ENCODE assay signal across 16 mouse cellular contexts in genomic region chr17:44325314-44325713, GRCm38 (mm10).
"Had no signal": no experiment of that assay in that cellular context is flagged by ENCODE, and none has a peak within 500 bp of the region (broad histone marks: within the 10 kb centered on the region; RNA-seq: fewer than 3 reads in every experiment).

No protein-coding gene starts in this region.

- DNase-seq: retina, postnatal 1 day; right cerebral cortex, adult 18-20 months; right cerebral cortex, postnatal 14 days; right cerebral cortex, postnatal 25 days; right cerebral cortex, postnatal 4 days; spleen, adult 18-20 months; thymus, adult 18-20 months; thymus, adult 2 months; thymus, postnatal 14 days; thymus, postnatal 25 days; thymus, postnatal 36 days; thymus, postnatal 4 days had no signal

- H3K9me3 ChIP-seq: neural tube, embryonic 13.5 days; neural tube, embryonic 15.5 days; stomach, embryonic 15.5 days had no signal

- H3K36me3 ChIP-seq: neural tube, embryonic 13.5 days; neural tube, embryonic 15.5 days; stomach, embryonic 15.5 days had no signal

- H3K4me2 ChIP-seq: neural tube, embryonic 13.5 days; neural tube, embryonic 15.5 days; stomach, embryonic 15.5 days had no signal

- H3K4me1 ChIP-seq: neural tube, embryonic 15.5 days had no signal

- H3K27ac ChIP-seq: neural tube, embryonic 13.5 days; neural tube, embryonic 15.5 days; stomach, embryonic 15.5 days; stomach, postnatal 0 days had no signal

- H3K27me3 ChIP-seq: neural tube, embryonic 13.5 days; neural tube, embryonic 15.5 days; stomach, embryonic 15.5 days had no signal

- H3K4me3 ChIP-seq: neural tube, embryonic 13.5 days; neural tube, embryonic 15.5 days; stomach, embryonic 15.5 days had no signal

- H3K9ac ChIP-seq: neural tube, embryonic 13.5 days; neural tube, embryonic 15.5 days; stomach, embryonic 15.5 days had no signal
